Mouse (Mus musculus) neural tube, embryonic 14.5 days (tissue): ENCODE results near the gene Trim47. TPM values are rescaled to one million over a fixed set of nuclear protein-coding genes. Genes with fewer than 3 reads are reported as not detected.
A peak's percentile ranks its signal among the peaks of the same experiment; 100 is the strongest.

Experiments used
- ATAC-seq: fragments of 200-750 bp; cut with Nextera tagmentation; 2 replicates; pipeline ENCODE4 v1.8.0; 2017; ENCODE audit warnings: low read depth, mild to moderate bottlenecking, moderate TSS enrichment, moderate library complexity
- H3K27ac ChIP-seq: fragments of 300-500 bp; sonication (generic); 2 replicates; pipeline ENCODE4 v1.5.1; 2014; ENCODE audit warnings: low read depth, mild to moderate bottlenecking, control low read depth, low read length, moderate library complexity, mixed read lengths
- H3K27me3 ChIP-seq: fragments of 300-500 bp; sonication (generic); 2 replicates; pipeline ENCODE4 v1.6.1; 2014; ENCODE audit warnings: low read length; ENCODE audit not compliant: control insufficient read depth, insufficient read depth
- H3K36me3 ChIP-seq: fragments of 300-500 bp; sonication (generic); 2 replicates; pipeline ENCODE4 v1.6.1; 2014; ENCODE audit warnings: low read length, mixed read lengths; ENCODE audit not compliant: control insufficient read depth, insufficient read depth
- H3K4me1 ChIP-seq: fragments of 300-500 bp; sonication (generic); 2 replicates; pipeline ENCODE4 v1.6.1; 2014; ENCODE audit warnings: low read length; ENCODE audit not compliant: control insufficient read depth, insufficient read depth
- H3K4me2 ChIP-seq: fragments of 300-500 bp; sonication (generic); 2 replicates; pipeline ENCODE4 v1.6.1; 2014; ENCODE audit warnings: mild to moderate bottlenecking, low read depth, low read length, control low read depth
- H3K4me3 ChIP-seq: fragments of 300-500 bp; sonication (generic); 2 replicates; pipeline ENCODE4 v1.5.1; 2014; ENCODE audit warnings: low read depth, low read length, control low read depth, mixed read lengths
- H3K9ac ChIP-seq: fragments of 300-500 bp; sonication (generic); replicated peaks from 2 replicates; pipeline ENCODE4 v1.6.1; 2014; ENCODE audit warnings: low read depth, mild to moderate bottlenecking, control low read depth, low read length, mixed read lengths
- H3K9me3 ChIP-seq: fragments of 300-500 bp; sonication (generic); 2 replicates; pipeline ENCODE4 v1.6.1; 2016; ENCODE audit warnings: low read length; ENCODE audit not compliant: control insufficient read depth
- WGBS: fragments of 180-500 bp; shearing (Covaris S2); extraction: QIAGEN DNeasy Blood & Tissue Kit; methylation state at CpG from one replicate; pipeline ENCODE4 v1.1.7; 2014; 5-methylcytosine and 5-hydroxymethylcytosine counted together
- polyA plus RNA-seq: library from polyadenylated mRNA; unstranded; fragments of >200 nt; fragmentation: Nextera tagmentation; extraction: Ambion mirVana; gene quantifications from 2 replicates; pipeline ENCODE4 v1.2.1, GENCODE M21; 2014

Gene Trim47
- polyA plus RNA-seq, 1 experiment from 2014 or later: 3.5 TPM

- H3K9ac ChIP-seq: no peak overlapping the region
- H3K4me1 ChIP-seq: peaks cover 3% of the 10 kb centered on the region; the same call in 1 of the 2 replicates
- no peak overlapping the region for H3K4me2 ChIP-seq
- no peaks in the 10 kb centered on the region for H3K9me3 ChIP-seq
- no peak overlapping the region for H3K4me3 ChIP-seq
- no peak for ATAC-seq
- no peak overlapping the region for H3K27ac ChIP-seq
- no peaks in the 10 kb centered on the region for H3K36me3 ChIP-seq
- H3K27me3 ChIP-seq: peaks cover 41% of the 10 kb centered on the region
- WGBS: 85% methylated on average over 19 of the region's 19 CpGs
These were observed 15.3 kb downstream of the Trim47 start for GRCm38 (mm10) chr11:116111611-116112203.

DNA sequence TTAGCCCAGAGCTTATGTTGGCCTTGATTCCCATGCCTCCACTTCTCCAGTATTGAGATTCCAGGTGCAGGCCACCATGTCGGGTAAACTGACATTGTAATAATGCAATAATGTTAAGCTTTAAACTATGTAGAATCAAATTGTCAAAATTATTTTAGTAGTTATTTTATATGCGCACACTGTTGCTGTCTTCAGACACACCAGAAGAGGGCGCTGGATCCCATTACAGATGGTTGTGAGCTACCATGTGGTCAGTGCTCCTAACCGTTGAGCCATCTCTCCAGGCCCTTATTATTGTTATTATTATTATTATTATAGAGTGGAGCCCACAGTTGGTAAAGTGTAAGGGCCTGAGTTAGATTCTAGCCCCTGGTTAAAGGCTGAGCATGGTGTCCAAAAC is 15.9 kb downstream of the Trim47 start:
- peaks cover 43% of the 10 kb centered on the region for H3K27me3 ChIP-seq
- 79% methylated on average over 4 of the region's 4 CpGs for WGBS

GRCm38 (mm10) chr11:116110540-116110939 is 16.5 kb downstream of the Trim47 start:
- Histone ChIP-seq H3K9me3 (no peaks in the 10 kb centered on the region), H3K4me1 (peaks cover 3% of the 10 kb centered on the region; the same call in 1 of the 2 replicates), H3K27me3 (peaks cover 43% of the 10 kb centered on the region), H3K4me3 (peak overlapping the region; percentile 25; the same call in 1 of the 2 replicates), H3K4me2 (peak overlapping the region; percentile 45; the same call in 1 of the 2 replicates), H3K27ac (no peak overlapping the region), H3K9ac (no peak overlapping the region), H3K36me3 (no peaks in the 10 kb centered on the region)
- WGBS: 35% methylated on average over 10 of the region's 10 CpGs
- no peak for ATAC-seq

More for the DNA sequence above, 15.9 kb downstream of the Trim47 start:
- Histone ChIP-seq H3K4me1 (peaks cover 3% of the 10 kb centered on the region; the same call in 1 of the 2 replicates), H3K9ac (no peak overlapping the region), H3K9me3 (no peaks in the 10 kb centered on the region), H3K4me2 (no peak overlapping the region), H3K4me3 (no peak overlapping the region), H3K27ac (no peak overlapping the region), H3K36me3 (no peaks in the 10 kb centered on the region)
- no peak for ATAC-seq

DNA sequence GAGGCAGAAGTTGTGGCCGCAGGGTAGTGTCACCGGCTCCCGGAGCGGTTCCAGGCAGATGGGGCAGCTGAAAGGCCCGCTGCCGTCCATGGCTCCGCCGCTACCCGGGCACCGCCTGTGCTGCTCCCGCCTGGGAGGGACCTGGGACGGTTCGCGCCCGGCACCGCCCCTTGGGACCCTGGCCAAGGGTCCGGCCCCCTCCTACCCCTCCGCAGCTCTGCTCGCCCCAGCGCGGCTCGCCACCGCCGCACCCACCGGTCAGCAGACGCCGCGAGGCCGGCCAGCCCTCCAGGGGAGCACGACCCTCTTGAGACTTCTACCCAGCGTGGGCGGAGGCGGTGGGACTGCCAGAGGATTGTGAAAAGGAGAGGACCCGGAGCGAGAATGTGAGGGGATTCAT is 16.9 kb downstream of the Trim47 start:
- under 1% methylated on average over 35 of the region's 35 CpGs for WGBS
- no peak; the same call in 1 of the 2 replicates for ATAC-seq
- Histone ChIP-seq H3K9ac (peak overlapping the region; percentile 34; the same call in 1 of the 2 replicates), H3K9me3 (no peaks in the 10 kb centered on the region), H3K27me3 (peaks cover 43% of the 10 kb centered on the region), H3K27ac (no peak overlapping the region), H3K36me3 (no peaks in the 10 kb centered on the region), H3K4me1 (peaks cover 3% of the 10 kb centered on the region; the same call in 1 of the 2 replicates), H3K4me3 (peak overlapping the region; percentile 25), H3K4me2 (peak overlapping the region; percentile 45)

- no peak; the same call in 1 of the 2 replicates for ATAC-seq
- peak overlapping the region; percentile 25 for H3K4me3 ChIP-seq
- 3% methylated on average over 62 of the region's 70 CpGs for WGBS
- H3K9ac ChIP-seq: peak overlapping the region; percentile 34; the same call in 1 of the 2 replicates
- peaks cover 5% of the 10 kb centered on the region for H3K4me1 ChIP-seq
- H3K27me3 ChIP-seq: peaks cover 43% of the 10 kb centered on the region
- H3K9me3 ChIP-seq: no peaks in the 10 kb centered on the region
- peak overlapping the region; percentile 45 for H3K4me2 ChIP-seq
- H3K36me3 ChIP-seq: no peaks in the 10 kb centered on the region
- H3K27ac ChIP-seq: no peak overlapping the region
These were observed 17.4 kb downstream of the Trim47 start for GRCm38 (mm10) chr11:116109441-116110081.

- Histone ChIP-seq H3K9ac (no peak overlapping the region), H3K27me3 (peaks cover 43% of the 10 kb centered on the region)
- WGBS: 4% methylated on average over 23 of the region's 23 CpGs
These were observed 18.4 kb downstream of the Trim47 start for GRCm38 (mm10) chr11:116108464-116109137.

DNA sequence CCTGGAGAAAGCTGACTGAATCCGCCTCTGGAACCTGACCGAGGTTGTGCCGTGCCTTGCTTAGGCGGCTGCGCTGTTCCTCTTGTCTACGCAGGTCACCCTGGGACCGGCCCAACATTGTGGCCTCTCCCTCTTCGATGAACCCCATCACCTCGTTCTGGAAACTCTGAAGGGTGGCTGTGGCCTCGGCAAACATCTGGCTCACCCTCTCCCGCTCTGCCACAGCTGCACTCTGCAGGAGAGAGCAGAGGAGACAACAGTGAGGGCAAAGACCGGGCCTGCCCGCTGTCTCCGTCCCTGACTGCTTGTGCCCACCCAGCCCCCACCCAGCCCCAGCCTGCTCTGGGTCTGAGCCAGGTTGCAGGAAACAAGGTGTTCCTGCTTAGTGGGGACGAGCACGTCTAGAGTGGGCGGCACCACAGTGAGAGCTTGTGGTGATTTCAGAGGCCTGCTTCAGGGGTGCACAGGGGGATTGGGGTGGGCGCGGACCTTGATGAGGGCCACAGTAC is 19.2 kb downstream of the Trim47 start:
- Histone ChIP-seq H3K9ac (no peak overlapping the region), H3K4me2 (no peak overlapping the region), H3K27me3 (peaks cover 43% of the 10 kb centered on the region), H3K4me3 (no peak overlapping the region), H3K4me1 (peaks cover 7% of the 10 kb centered on the region), H3K27ac (no peak overlapping the region), H3K9me3 (no peaks in the 10 kb centered on the region), H3K36me3 (no peaks in the 10 kb centered on the region)
- no peak for ATAC-seq
- 10% methylated on average over 19 of the region's 19 CpGs for WGBS

More at GRCm38 (mm10) chr11:116108464-116109137, 18.4 kb downstream of the Trim47 start:
- Histone ChIP-seq H3K4me3 (no peak overlapping the region), H3K4me2 (peak overlapping the region; percentile 45; the same call in 1 of the 2 replicates), H3K9me3 (no peaks in the 10 kb centered on the region), H3K27ac (no peak overlapping the region), H3K36me3 (no peaks in the 10 kb centered on the region), H3K4me1 (peaks cover 7% of the 10 kb centered on the region)
- ATAC-seq: no peak

DNA sequence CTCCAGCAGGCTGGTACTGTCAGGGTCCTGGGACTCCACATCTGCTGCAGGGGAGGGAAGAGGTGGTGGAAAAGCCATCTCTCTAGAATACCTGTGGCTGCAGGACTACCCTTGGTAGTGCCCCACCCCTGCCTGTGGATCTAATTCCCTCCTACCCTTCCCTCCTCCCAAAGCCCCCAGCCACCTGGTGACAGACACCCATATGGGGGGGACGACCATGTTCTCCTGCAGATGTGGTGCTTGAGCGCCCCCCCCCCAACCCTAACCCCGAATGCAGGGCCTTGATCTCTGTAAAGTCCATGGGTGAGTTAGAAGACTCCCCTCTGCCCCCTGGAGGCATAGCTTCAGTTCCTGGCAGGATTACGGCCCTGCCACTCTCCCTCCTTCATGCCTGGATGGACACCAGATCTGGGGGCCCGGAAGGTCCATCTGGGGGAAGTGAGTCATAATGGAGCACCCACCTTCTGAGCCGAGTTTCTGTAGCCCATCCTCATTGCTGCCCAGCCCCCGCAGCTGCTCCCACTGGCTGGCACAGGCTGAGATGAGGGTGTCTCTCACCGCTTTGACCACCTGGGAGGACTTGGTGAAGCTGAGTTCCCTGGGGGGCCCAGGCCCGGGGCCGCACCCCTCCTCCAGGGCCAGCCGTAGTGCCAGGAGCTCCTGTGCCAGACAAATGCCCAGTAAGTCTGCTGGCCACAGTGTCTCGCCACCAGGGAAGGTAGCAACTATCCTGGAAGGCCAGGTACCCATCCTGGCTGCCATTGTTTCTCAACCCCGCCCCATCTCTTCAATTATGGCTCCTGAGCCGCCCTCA is 19.8 kb downstream of the Trim47 start:
- Histone ChIP-seq H3K4me3 (no peak overlapping the region), H3K36me3 (no peaks in the 10 kb centered on the region), H3K27me3 (peaks cover 43% of the 10 kb centered on the region), H3K9ac (no peak overlapping the region), H3K27ac (no peak overlapping the region), H3K4me1 (peaks cover 7% of the 10 kb centered on the region), H3K4me2 (no peak overlapping the region), H3K9me3 (no peaks in the 10 kb centered on the region)
- ATAC-seq: no peak
- WGBS: 19% methylated on average over 14 of the region's 14 CpGs
